Mouse (Mus musculus) spleen, postnatal 10 days (tissue): ENCODE measurements at regions not wholly inside any gene's neighbourhood (a gene's known extent, or its start where the extent isn't known, plus 50 kb on each side); places are given as distances from the start of the nearest gene placed in this dataset.

ENCODE experiments used
- DNase-seq, 2 experiments: peaks; one replicate each; pipeline ENCODE4 v3.0.0; 2021 to 2022; ENCODE audit warnings: low spot score in 2 of 2

- DNase-seq, result no peak
Observed at GRCm38 (mm10) chr15:67391918-67392317, 891.2 kb upstream of the Lrrc6 start.

GRCm38 (mm10) chr15:67388514-67388913 lies 887.8 kb upstream of the Lrrc6 start:
- no peak for DNase-seq

GRCm38 (mm10) chr15:67386896-67387295 lies 886.2 kb upstream of the Lrrc6 start:
- no peak for DNase-seq

GRCm38 (mm10) chr15:67373599-67373998 lies 872.9 kb upstream of the Lrrc6 start:
- DNase-seq, result no peak

- DNase-seq, result no peak
Observed at GRCm38 (mm10) chr15:67373030-67373429, 872.3 kb upstream of the Lrrc6 start.

GRCm38 (mm10) chr15:67364099-67364756 lies 863.5 kb upstream of the Lrrc6 start:
- no peak for DNase-seq

GRCm38 (mm10) chr15:67361012-67361571 lies 860.4 kb upstream of the Lrrc6 start:
- DNase-seq, result no peak

- DNase-seq, result no peak
Observed at GRCm38 (mm10) chr15:67357867-67358266, 857.2 kb upstream of the Lrrc6 start.

- no peak for DNase-seq
Observed at GRCm38 (mm10) chr15:67355334-67355733, 854.6 kb upstream of the Lrrc6 start.

- no peak for DNase-seq
Observed at GRCm38 (mm10) chr15:67354598-67355159, 854.0 kb upstream of the Lrrc6 start.

- DNase-seq, result no peak
Observed at GRCm38 (mm10) chr15:67349501-67349900, 848.8 kb upstream of the Lrrc6 start.

- no peak for DNase-seq
Observed at GRCm38 (mm10) chr15:67345179-67346148, 844.8 kb upstream of the Lrrc6 start.

GRCm38 (mm10) chr15:67342050-67342449 lies 841.3 kb upstream of the Lrrc6 start:
- no peak for DNase-seq

GRCm38 (mm10) chr15:67337040-67337395 lies 836.3 kb upstream of the Lrrc6 start:
- no peak for DNase-seq

GRCm38 (mm10) chr15:67336294-67337039 lies 835.8 kb upstream of the Lrrc6 start:
- no peak for DNase-seq

GRCm38 (mm10) chr15:67332521-67332920 lies 831.8 kb upstream of the Lrrc6 start:
- no peak for DNase-seq

GRCm38 (mm10) chr15:67320292-67320691 lies 819.6 kb upstream of the Lrrc6 start:
- DNase-seq, result no peak

- no peak for DNase-seq
Observed at GRCm38 (mm10) chr15:67315202-67315601, 814.5 kb upstream of the Lrrc6 start.

- no peak for DNase-seq
Observed at GRCm38 (mm10) chr15:67313648-67314047, 812.9 kb upstream of the Lrrc6 start.

- no peak for DNase-seq
Observed at GRCm38 (mm10) chr15:67305681-67306080, 805.0 kb upstream of the Lrrc6 start.

GRCm38 (mm10) chr15:67303804-67304203 lies 803.1 kb upstream of the Lrrc6 start:
- DNase-seq, result no peak
